Mouse (Mus musculus): ENCODE results near the gene Dpp6.

GRCm38 (mm10) chr5:27122944-27123343 is 305.9 kb downstream of the Dpp6 start:
- TF ChIP-seq CTCF (IDR thresholded peaks at IDR 0.05; ENCODE audit: low read depth) = no peak
- TF ChIP-seq EP300 (optimal IDR thresholded peaks at IDR 0.05) = no peak
